Mouse (Mus musculus) heart, adult 2 months (tissue): ENCODE data around the gene Slc41a3.

Source experiments
- CTCF ChIP-seq: fragments of 200-600 bp; IDR thresholded peaks from 2 replicates; pipeline ENCODE4 v1.8.1; 2022; ENCODE audit warnings: antibody characterized with exemption, mild to moderate bottlenecking, moderate library complexity
- EP300 ChIP-seq: fragments of 200-500 bp; IDR thresholded peaks from 2 replicates; pipeline ENCODE4 v1.6.1; 2011; ENCODE audit warnings: low read depth, low read length, control low read depth; ENCODE audit not compliant: insufficient read depth

GRCm38 (mm10) chr6:90582331-90582730 is 22.2 kb upstream of the Slc41a3 start:
- TF ChIP-seq CTCF, result no peak
- no peak for TF ChIP-seq EP300
